Mouse (Mus musculus) kidney, adult 2 months (tissue): Measurements from ENCODE around the gene Akt1s1. TPM values are rescaled to one million over a fixed set of nuclear protein-coding genes. Genes with fewer than 3 reads are reported as not detected.
A peak's percentile ranks its signal among the peaks of the same experiment; 100 is the strongest.

ENCODE experiments used
- DNase-seq: peaks from one replicate; pipeline ENCODE4 v3.0.0; 2021
- H3K27ac ChIP-seq: fragments of 200-500 bp; 2 replicates; pipeline ENCODE4 v1.5.1; 2012; ENCODE audit warnings: low read depth, low read length, control low read depth, inconsistent platforms; ENCODE audit not compliant: insufficient read depth
- H3K27me3 ChIP-seq: fragments of 200-500 bp; replicated peaks from 2 replicates; pipeline ENCODE4 v1.6.1; 2012; ENCODE audit warnings: mild to moderate bottlenecking, moderate library complexity, low read length, inconsistent platforms; ENCODE audit not compliant: control insufficient read depth, insufficient read depth
- H3K36me3 ChIP-seq: fragments of 200-500 bp; 2 replicates; pipeline ENCODE4 v1.6.1; 2012; ENCODE audit warnings: mild to moderate bottlenecking, moderate library complexity, low read length, inconsistent platforms; ENCODE audit not compliant: control insufficient read depth, insufficient read depth
- H3K4me1 ChIP-seq: fragments of 200-500 bp; 2 replicates; pipeline ENCODE4 v1.6.1; 2011; ENCODE audit warnings: low read length; ENCODE audit not compliant: control insufficient read depth, insufficient read depth
- H3K4me3 ChIP-seq: fragments of 200-500 bp; 2 replicates; pipeline ENCODE4 v1.5.1; 2011; ENCODE audit warnings: mild to moderate bottlenecking, low read depth, low read length, control low read depth; ENCODE audit not compliant: insufficient read depth
- CTCF ChIP-seq: fragments of 200-500 bp; conservative IDR thresholded peaks from 2 replicates; pipeline ENCODE4 v1.5.1; 2011; ENCODE audit warnings: low read depth, mild to moderate bottlenecking, control low read depth, low read length, moderate library complexity, mixed read lengths; ENCODE audit not compliant: insufficient read depth, insufficient read length
- POLR2A ChIP-seq: fragments of 200-500 bp; IDR thresholded peaks from one replicate; pipeline ENCODE4 v1.6.1; 2011; ENCODE audit warnings: low read depth, low read length, control low read depth
- WGBS: fragments of 180-500 bp; shearing (Covaris S2); methylation state at CpG from one replicate; pipeline ENCODE4 v1.1.7; 2018; 5-methylcytosine and 5-hydroxymethylcytosine counted together
- polyA plus RNA-seq: library from polyadenylated mRNA; depleted of rRNA; stranded (reverse); fragments of >200 nt; gene quantifications from 2 replicates; pipeline ENCODE4 v1.2.3, GENCODE M21; 2012; rRNA removed

The Akt1s1 gene
- polyA plus RNA-seq, result 90.6 and 121 TPM in 2 replicates

DNA sequence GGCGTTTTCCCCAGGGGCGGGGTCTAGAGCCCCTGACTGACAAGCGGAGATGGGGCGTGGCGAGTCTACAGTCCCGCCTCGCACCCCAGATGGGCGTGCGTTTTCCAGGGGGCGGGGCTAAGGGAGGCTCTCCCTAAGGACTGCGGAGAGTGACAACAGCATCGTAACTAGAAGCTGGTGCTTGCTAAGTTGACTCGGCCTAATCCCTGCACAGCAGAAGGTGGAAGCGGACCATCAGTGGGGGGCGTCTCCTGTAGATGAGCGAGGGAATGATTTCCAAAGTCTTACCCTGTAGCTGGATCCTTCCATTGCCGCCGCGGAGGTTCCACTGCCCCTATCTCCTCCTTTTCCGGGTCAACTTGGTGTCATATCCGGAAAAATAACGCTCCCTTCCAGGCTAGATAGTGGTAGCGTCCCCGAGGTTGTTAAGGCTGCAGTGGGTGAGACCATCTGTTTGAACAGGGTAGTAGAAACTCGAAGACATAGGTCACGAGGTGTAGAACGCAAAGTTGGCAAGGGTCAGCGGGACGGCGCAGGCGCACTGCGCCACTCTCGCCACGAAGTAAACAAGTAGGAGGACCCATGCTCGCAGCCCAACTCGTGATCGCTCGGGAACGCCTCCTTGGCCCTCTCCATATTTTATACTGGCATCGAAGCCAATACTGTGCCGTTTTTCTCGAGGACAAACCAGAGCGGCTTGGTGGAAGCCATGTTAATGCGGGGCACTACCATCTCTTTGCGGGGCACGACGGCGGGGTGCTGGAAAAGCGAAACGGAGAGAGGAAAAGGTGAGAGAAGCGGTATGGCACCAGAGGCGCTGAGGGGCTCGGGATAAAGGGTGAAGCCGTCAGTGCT, at the start of gene Akt1s1, which contains the start of gene Tbc1d17:
Gene Akt1s1, plus strand, starts transcription at position 431 of the 855 bp plus-strand sequence.
Gene Tbc1d17, minus strand, starts transcription at position 519 of the 855 bp plus-strand sequence.
- peak within 1 kb of the TSS; percentile 79 for H3K4me3 ChIP-seq
- TF ChIP-seq POLR2A (peak; percentile 72), CTCF (no peak)
- no peaks in the 10 kb centered on the region for H3K27me3 ChIP-seq
- 0 out of 2 replicates have a peak, but pooled peaks cover 4% of the 10 kb centered on the region for H3K36me3 ChIP-seq
- DNase-seq, result peak; percentile 100
- WGBS, result under 1% methylated on average over 54 of the region's 54 CpGs
- H3K4me1 ChIP-seq, result peaks cover 21% of the 10 kb centered on the region
- peak within 1 kb of the TSS; percentile 98 for H3K27ac ChIP-seq

DNA sequence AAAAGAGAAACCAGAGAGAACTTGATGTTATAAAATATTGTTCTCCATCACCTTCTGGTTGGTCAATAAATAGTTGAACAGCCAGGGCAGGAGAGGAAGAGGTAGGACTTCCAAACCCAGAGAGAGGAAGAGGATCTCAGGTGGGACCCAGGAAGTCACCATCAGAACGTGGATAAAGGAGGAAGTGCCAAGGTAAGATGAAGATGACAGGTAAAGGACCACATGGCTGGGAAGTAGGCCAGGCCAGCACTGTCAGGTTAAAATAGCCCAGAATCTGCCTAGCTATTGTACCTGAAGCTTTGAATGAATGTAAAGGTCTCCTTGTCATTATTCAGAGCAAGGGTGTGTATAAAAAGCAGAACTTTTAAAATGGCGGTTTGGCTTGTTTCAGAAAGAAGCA, 39.9 kb upstream of the Akt1s1 start:
- 87% methylated on average over 2 of the region's 2 CpGs for WGBS
- H3K27me3 ChIP-seq, result no peaks in the 10 kb centered on the region
- no peaks in the 10 kb centered on the region for H3K4me1 ChIP-seq
- H3K4me3 ChIP-seq, result no peak overlapping the region
- no peak overlapping the region for H3K27ac ChIP-seq
- no peaks in the 10 kb centered on the region for H3K36me3 ChIP-seq
- DNase-seq, result no peak
- no peak for TF ChIP-seq POLR2A
- no peak for TF ChIP-seq CTCF

DNA sequence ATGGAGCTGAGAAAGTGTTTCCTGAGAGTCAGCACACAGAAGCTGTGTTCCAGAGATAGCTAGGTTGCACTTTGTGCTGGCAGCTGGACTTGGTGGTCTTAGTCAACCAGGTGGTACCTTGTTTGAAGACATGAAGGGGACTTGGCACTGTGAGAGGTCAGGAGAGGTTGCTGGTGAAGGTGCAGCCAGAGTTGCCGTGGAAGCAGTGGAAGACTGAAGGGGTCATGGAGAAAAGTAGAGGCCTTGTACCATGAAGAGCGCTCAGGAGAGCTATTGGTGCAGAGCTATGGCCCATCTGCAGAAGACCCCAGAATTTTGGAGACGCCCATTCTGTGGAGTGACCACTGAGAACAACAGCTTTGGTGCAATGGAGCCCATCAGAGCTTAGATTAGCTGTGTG, 39.3 kb upstream of the Akt1s1 start:
- H3K27me3 ChIP-seq, result no peaks in the 10 kb centered on the region
- WGBS, result 92% methylated on average over 3 of the region's 3 CpGs
- DNase-seq, result no peak
- H3K4me1 ChIP-seq, result no peaks in the 10 kb centered on the region
- H3K27ac ChIP-seq, result no peak overlapping the region
- no peak for TF ChIP-seq POLR2A
- no peak for TF ChIP-seq CTCF
- no peaks in the 10 kb centered on the region for H3K36me3 ChIP-seq
- no peak overlapping the region for H3K4me3 ChIP-seq

DNA sequence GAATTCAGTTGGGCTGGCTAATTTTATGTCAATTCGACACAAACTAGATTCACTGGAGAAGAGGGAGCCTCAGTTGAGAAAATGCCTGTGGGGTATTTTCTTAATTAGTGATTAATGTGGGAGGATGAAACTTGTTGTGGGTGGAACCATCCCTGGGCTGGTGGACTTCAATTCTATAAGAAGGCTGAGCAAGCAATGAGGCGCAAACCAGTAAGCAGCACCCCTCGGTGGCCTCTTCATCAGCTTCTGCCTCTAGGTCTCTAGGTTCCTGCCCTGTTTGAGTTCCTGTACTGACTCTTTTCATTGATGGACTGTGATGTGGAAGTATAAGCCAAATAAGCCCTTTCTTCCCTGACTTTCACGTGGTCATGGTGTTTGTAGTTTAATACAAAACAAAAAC, 38.4 kb upstream of the Akt1s1 start:
- Histone ChIP-seq H3K27ac (no peak overlapping the region), H3K27me3 (no peaks in the 10 kb centered on the region), H3K4me3 (no peak overlapping the region), H3K36me3 (no peaks in the 10 kb centered on the region), H3K4me1 (0 out of 2 replicates have a peak, but pooled peaks cover 2% of the 10 kb centered on the region)
- TF ChIP-seq CTCF (no peak), POLR2A (no peak)
- no peak for DNase-seq
- WGBS, result 74% methylated on average over 4 of the region's 4 CpGs

DNA sequence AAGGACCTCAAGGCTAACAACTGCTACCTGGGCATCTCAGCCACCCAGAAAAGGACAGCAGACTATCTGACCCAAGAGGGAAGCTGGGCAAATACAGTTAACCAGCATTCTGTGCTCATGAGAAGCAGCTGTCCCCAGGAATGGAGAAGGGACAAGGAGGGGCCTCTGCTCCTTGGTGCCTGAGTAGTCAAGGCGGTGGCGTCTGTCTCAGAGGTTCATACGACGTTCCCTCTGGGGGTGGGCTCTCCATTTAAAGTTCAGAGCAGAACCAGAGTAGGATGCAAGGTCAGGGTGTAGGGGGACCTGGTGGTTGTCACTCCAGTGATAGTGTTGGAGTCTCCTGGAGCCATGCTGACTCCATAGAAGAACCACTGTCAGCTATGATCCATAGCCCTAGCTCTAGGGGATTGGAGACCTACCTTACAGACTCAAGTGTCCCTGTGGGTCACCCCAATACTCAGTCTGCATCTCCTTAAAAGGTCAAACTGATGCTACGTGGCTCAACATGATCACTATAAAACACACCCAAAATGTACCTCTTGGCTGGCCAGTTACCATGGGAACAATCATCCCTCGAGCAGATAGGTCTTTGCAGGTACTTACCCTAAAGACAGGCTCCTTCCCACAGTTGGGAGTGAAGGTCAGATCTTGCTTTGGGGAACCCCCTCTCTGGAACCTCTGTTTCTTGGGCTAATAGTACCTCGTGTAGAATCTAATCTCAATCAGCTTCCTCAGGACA, 37.8 kb upstream of the Akt1s1 start:
- Histone ChIP-seq H3K36me3 (no peaks in the 10 kb centered on the region), H3K27me3 (no peaks in the 10 kb centered on the region), H3K27ac (no peak overlapping the region), H3K4me1 (0 out of 2 replicates have a peak, but pooled peaks cover 2% of the 10 kb centered on the region), H3K4me3 (no peak overlapping the region)
- DNase-seq, result no peak
- 93% methylated on average over 7 of the region's 7 CpGs for WGBS
- TF ChIP-seq CTCF (no peak), POLR2A (no peak)

DNA sequence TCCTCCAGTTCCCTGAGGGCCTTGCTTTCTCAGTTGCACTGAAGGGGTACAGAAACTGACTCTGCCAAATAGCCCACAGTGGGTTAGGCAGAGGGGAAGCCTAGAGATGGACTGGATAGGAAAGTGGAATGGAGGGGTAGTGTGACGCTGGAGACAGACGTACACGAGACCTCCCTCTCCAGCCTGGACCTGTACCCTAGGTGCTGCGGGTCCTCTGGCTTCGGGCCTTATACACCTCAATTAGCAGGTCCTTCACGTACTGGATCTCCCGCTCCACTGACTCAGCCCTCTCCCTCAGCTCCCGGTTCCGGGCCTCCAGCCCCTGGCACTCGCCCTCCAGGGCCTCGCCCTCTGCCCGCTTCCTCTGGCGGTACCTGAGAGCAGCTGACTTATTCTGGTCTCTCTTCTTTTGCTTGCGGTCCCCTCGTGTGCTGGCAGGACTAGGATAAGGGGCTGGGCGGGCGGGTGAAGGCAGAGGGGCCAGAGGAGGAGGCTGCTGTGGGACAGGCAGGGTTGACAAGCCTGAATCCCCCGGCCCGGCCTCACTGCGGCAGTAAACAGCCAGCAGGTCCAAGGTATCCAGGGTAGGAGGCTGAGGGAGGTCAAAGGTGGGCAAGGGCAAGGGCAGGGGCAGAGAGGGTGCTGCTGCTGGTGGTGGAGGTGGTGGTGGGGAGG, 36.0 kb upstream of the Akt1s1 start:
- H3K27ac ChIP-seq, result no peak overlapping the region
- H3K4me1 ChIP-seq, result peaks cover 10% of the 10 kb centered on the region; the same call in 1 of the 2 replicates
- H3K4me3 ChIP-seq, result no peak overlapping the region
- TF ChIP-seq CTCF, result no peak
- no peak for TF ChIP-seq POLR2A
- no peaks in the 10 kb centered on the region for H3K27me3 ChIP-seq
- no peak for DNase-seq
- WGBS, result 88% methylated on average over 20 of the region's 20 CpGs
- H3K36me3 ChIP-seq, result no peaks in the 10 kb centered on the region

DNA sequence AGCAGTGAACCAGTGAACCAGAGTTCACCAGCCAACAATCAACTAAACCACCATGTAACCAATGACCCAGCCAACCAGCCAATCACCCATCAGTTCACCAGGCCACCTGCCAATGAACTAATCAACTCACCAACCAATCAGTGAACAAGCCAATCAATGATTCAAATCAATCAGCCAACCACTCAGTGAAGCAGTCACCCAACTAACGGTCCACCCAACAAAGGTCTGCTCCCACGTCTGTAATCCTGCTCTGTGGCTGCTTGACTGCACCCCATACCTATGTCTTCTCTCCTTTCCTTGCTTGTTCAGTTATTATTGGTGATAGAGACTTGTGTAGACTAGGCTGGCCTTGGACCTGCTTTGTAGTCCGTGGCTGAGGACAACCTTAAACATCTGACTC, 34.8 kb upstream of the Akt1s1 start:
- WGBS, result 90% methylated on average over 3 of the region's 3 CpGs
- Histone ChIP-seq H3K27ac (no peak overlapping the region), H3K4me3 (no peak overlapping the region), H3K27me3 (no peaks in the 10 kb centered on the region), H3K36me3 (no peaks in the 10 kb centered on the region), H3K4me1 (peaks cover 11% of the 10 kb centered on the region; the same call in 1 of the 2 replicates)
- TF ChIP-seq CTCF (no peak), POLR2A (no peak)
- DNase-seq, result no peak
